Mouse (Mus musculus): ENCODE results near the gene Lrrn4cl. TPM values are rescaled to one million over a fixed set of nuclear protein-coding genes. Genes with fewer than 3 reads are reported as not detected.
"Not testable (repeated sequence)": the region's sequence is repeated elsewhere in the genome, so short reads cannot be mapped to it uniquely, and the experiment has no call there.

Gene Lrrn4cl
- polyA plus RNA-seq, 1 experiment from 2014 or later = 1.1 TPM

DNA sequence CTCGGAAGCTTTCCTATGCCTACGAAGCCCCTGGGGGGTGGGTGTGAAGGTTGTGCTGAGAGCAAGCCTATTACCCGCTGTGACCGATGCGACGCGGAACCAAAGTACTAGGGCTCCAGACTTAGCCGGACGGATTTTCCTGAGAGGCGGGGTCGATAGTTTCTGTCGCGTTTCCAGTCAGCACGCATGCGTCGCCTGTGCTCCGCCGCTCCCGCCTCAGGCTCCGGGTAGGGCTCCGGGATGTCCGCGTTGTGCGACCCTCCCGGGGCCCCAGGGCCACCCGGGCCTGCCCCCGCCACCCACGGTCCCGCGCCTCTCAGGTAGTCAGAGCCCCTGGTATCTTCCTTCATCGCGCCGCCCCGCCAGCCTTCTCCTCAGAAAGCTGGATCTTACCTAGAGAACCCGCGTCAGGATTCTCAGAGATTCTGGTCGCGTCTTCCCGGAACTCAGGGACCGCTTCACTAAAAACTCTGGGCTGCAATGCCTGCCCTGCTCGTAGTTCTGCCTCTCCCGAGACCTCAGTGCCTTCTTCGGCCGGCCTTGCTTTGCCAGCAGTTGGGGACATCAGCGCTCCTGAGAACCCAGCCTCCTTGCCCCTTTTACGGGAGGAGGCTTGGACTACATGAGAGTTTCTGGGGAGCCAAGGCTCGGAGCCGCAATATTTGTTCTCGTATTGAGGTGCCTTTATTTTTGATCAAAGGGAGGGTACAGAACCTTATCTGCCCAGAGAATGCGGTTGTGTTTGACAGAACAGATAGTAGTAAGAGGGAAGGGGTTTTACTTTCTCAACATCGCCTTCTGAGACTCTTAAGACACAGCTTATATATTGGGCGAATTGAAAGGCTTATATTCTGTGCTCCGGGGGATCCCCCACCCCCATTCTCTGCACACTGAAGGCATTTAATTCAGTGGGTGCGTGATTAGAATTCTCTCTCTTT, 42.5 kb downstream of the Lrrn4cl start, which contains the start of gene Ints5:
Ints5 (plus strand) TSS at position 177 of the 938 bp plus-strand sequence.
- H3K4me1 ChIP-seq = peaks cover 37% of the 10 kb centered on the region
- peak within 1 kb of the TSS; percentile 96 for H3K9ac ChIP-seq
- peak within 1 kb of the TSS; percentile 93 for H3K4me3 ChIP-seq
- peak within 1 kb of the TSS; percentile 91 for H3K27ac ChIP-seq
- WGBS = 2% methylated on average over 54 of the region's 54 CpGs
- ATAC-seq (replicated peaks) = peak; percentile 48
- H3K36me3 ChIP-seq (replicated peaks) = 0 out of 2 replicates have a peak, but pooled peaks cover 13% of the 10 kb centered on the region
- H3K4me2 ChIP-seq = peak within 1 kb of the TSS; percentile 96
- no peaks in the 10 kb centered on the region for H3K27me3 ChIP-seq (replicated peaks)
- no peaks in the 10 kb centered on the region for H3K9me3 ChIP-seq

DNA sequence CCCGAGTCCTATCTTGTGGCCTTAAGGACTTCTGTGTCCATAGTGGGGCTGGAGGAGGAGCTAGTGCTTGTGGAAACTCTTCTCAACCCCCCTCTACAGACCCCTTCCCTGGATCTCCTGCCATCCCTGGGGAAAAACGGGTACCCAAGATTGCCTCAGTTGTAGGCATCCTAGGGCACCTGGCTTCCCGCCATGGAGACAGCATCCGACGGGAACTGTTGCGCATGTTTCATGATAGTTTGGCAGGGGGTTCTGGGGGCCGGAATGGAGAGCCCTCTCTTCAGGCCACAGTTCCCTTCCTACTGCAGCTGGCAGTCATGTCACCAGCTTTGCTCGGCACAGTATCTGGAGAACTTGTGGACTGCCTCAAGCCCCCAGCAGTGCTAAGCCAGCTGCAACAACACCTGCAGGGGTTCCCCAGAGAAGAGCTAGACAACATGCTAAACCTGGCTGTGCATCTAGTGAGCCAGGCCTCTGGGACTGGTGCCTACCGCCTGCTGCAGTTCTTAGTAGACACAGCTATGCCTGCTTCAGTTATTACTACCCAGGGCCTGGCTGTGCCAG, 44.9 kb downstream of the Lrrn4cl start:
- Histone ChIP-seq H3K27ac (no peak overlapping the region), H3K4me2 (no peak overlapping the region), H3K9me3 (no peaks in the 10 kb centered on the region), H3K36me3 (replicated peaks) (0 out of 2 replicates have a peak, but pooled peaks cover 9% of the 10 kb centered on the region), H3K4me1 (peaks cover 45% of the 10 kb centered on the region), H3K4me3 (no peak overlapping the region), H3K27me3 (replicated peaks) (no peaks in the 10 kb centered on the region), H3K9ac (no peak overlapping the region)
- WGBS = 90% methylated on average over 9 of the region's 9 CpGs
- ATAC-seq (replicated peaks) = no peak

DNA sequence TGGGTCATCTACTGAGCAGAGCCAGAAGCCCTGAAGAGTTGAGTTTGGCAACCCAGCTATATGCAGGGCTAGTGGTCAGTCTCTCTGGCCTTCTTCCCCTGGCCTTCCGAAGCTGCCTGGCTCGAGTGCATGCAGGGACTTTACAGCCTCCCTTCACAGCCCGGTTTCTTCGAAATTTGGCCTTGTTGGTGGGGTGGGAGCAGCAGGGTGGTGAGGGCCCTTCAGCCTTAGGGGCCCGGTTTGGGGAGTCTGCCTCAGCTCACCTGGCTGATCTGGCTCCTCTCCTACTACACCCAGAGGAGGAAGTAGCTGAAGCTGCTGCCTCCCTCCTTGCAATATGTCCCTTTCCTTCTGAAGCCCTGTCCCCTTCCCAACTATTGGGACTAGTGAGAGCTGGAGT, 45.7 kb downstream of the Lrrn4cl start:
- H3K4me1 ChIP-seq = peaks cover 45% of the 10 kb centered on the region
- not testable (repeated sequence) for H3K27ac ChIP-seq; H3K9ac ChIP-seq; H3K4me3 ChIP-seq; H3K27me3 ChIP-seq (replicated peaks); H3K4me2 ChIP-seq; H3K36me3 ChIP-seq (replicated peaks); ATAC-seq (replicated peaks); H3K9me3 ChIP-seq
- 93% methylated on average over 5 of the region's 5 CpGs for WGBS

DNA sequence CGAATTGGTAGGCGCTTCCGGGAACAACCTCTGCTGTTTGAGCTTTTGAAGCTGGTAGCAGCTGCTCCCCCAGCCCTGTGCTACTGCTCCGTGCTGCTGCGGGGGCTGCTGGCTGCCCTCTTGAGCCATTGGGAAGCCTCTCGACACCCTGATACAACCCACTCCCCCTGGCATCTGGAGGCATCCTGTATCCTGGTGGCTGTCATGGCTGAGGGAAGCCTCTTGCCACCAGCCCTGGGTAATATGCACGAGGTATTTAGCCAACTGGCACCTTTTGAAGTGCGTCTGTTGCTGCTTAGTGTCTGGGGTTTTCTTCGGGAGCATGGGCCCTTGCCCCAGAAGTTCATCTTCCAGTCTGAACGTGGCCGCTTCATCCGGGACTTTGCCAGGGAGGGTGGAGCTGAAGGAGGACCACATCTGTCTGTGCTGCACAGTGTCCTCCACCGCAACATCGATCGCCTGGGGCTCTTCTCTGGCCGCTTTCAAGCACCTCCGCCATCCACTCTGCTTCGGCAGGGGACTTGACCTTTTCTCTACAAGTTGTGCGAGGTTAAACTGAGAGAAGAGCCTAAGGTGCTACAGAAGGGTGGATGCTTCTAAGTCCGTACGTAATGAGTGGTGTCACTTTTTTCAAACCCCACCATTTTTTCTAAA, 46.8 kb downstream of the Lrrn4cl start:
- not testable (repeated sequence) for H3K9me3 ChIP-seq; H3K27me3 ChIP-seq (replicated peaks); H3K36me3 ChIP-seq (replicated peaks)
- H3K27ac ChIP-seq = peak overlapping the region; percentile 77
- ATAC-seq (replicated peaks) = peak; percentile 64
- WGBS = 20% methylated on average over 21 of the region's 21 CpGs
- H3K4me3 ChIP-seq = peak overlapping the region; percentile 62
- H3K4me1 ChIP-seq = peaks cover 45% of the 10 kb centered on the region
- peak overlapping the region; percentile 38 for H3K9ac ChIP-seq
- peak overlapping the region; percentile 78 for H3K4me2 ChIP-seq

DNA sequence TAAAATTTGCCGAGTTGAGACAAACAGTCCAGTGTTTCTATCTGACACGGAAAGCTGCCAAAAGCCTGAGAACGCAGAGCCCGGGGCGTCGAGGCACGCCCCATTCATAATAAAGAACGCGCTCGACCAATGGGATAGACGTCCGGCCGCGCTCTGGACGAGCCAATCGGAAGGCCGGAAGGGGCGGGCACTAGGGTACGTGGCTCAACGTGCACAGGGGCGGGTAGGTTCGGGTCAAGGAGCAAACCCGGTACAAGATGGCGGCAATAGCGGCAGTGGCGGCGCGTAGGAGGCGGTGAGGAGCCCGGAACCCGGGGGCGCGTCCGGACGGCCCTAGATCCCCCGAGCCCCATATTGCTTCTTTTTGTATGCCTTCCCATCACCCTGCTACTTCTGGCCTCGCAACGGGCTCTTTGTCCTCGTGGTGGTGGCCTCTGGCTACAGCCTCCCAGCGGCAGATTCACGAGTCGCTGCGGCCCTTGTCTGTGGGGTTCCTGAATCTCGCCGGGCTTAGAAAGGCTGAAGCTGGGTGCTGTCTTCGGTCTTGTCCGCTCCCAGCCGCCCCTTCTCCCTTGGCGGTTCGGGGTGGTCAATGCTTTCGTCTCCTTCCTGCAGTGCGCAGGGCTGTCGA, 47.4 kb downstream of the Lrrn4cl start, which contains the start of gene Ganab:
Ganab (plus strand) TSS at position 207 of the 631 bp plus-strand sequence.
- ATAC-seq (replicated peaks) = peak; percentile 99
- peaks cover 15% of the 10 kb centered on the region for H3K36me3 ChIP-seq (replicated peaks)
- peak within 1 kb of the TSS; percentile 78 for H3K4me2 ChIP-seq
- H3K27ac ChIP-seq = peak within 1 kb of the TSS; percentile 83
- under 1% methylated on average over 53 of the region's 53 CpGs for WGBS
- no peaks in the 10 kb centered on the region for H3K9me3 ChIP-seq
- H3K4me1 ChIP-seq = peaks cover 41% of the 10 kb centered on the region
- peak within 1 kb of the TSS; percentile 62 for H3K4me3 ChIP-seq
- H3K9ac ChIP-seq = peak within 1 kb of the TSS; percentile 80
- H3K27me3 ChIP-seq (replicated peaks) = no peaks in the 10 kb centered on the region

DNA sequence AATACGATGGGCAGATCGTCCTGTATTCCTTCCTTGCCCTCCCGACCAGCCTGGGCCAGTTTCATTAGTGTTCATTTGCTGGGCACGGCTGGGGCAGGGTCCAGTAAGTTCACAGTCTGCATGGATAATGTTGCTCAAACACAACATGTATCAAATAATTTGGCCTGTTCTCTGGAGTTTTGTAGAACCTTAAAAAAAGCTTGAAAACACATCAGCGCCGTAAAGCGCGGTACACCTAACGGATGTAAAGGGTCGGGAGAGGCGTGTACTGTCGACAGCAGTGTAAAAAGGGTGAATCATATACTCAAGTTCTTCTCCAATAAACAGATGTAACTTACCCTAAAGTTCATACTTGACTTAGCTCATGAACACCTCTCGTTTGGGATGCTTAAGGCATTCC, 48.0 kb downstream of the Lrrn4cl start:
- 13% methylated on average over 13 of the region's 13 CpGs for WGBS
- peaks cover 20% of the 10 kb centered on the region for H3K36me3 ChIP-seq (replicated peaks)
- peaks cover 37% of the 10 kb centered on the region for H3K4me1 ChIP-seq
- H3K9me3 ChIP-seq = no peaks in the 10 kb centered on the region
- H3K4me3 ChIP-seq = peak overlapping the region; percentile 62
- ATAC-seq (replicated peaks) = no peak
- no peaks in the 10 kb centered on the region for H3K27me3 ChIP-seq (replicated peaks)
- peak overlapping the region; percentile 80 for H3K9ac ChIP-seq
- H3K4me2 ChIP-seq = peak overlapping the region; percentile 78
- H3K27ac ChIP-seq = peak overlapping the region; percentile 83

DNA sequence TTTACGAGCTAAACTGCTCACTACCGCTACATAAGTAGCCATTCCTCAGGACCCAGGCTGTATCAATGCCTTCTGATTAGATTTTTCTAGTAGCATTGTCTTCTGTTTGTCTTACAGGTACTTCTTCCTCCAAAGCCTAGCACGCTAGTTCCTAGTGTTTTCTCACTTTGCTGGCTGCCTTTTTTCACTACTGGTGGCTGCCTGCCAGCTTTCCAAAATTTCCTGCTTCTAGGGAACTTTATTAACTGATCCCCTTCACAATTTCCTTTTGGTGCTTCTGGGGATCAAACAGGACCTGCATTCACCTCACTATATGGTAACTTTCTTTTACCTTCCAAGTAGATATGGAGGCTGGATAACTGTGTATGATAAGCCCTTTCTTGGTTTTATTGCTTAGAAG, 48.5 kb downstream of the Lrrn4cl start:
- H3K27ac ChIP-seq = no peak overlapping the region
- WGBS = 65% methylated on average over 3 of the region's 3 CpGs
- H3K27me3 ChIP-seq (replicated peaks) = no peaks in the 10 kb centered on the region
- no peak for ATAC-seq (replicated peaks)
- peak overlapping the region; percentile 78 for H3K4me2 ChIP-seq
- peak overlapping the region; percentile 80 for H3K9ac ChIP-seq
- peaks cover 24% of the 10 kb centered on the region for H3K36me3 ChIP-seq (replicated peaks)
- H3K9me3 ChIP-seq = no peaks in the 10 kb centered on the region
- peak overlapping the region; percentile 62 for H3K4me3 ChIP-seq
- H3K4me1 ChIP-seq = peaks cover 32% of the 10 kb centered on the region

DNA sequence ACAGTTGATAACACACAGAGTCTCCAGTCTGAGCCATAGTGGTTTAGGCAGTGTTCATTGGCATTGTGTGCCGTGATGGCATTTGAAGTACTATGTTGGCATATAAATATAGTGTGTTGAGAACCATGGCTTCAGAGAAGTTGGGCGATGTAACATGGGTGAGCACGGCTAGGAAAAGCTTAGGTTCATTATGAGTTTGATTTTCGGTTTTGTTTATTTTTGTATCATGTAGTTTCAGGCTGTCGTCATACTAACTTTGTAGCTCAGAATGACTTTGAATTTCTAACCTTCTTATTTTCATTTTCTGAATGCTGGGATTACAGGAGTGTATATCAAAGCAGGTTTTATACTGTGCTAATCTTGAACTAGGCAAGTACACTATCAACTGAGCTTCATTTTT, 52.8 kb downstream of the Lrrn4cl start:
- WGBS = 97% methylated on average over 5 of the region's 5 CpGs
- no peak overlapping the region for H3K9ac ChIP-seq
- H3K4me1 ChIP-seq = peaks cover 17% of the 10 kb centered on the region
- no peaks in the 10 kb centered on the region for H3K9me3 ChIP-seq
- H3K36me3 ChIP-seq (replicated peaks) = peaks cover 58% of the 10 kb centered on the region
- H3K27ac ChIP-seq = no peak overlapping the region
- no peak for ATAC-seq (replicated peaks)
- H3K4me2 ChIP-seq = no peak overlapping the region
- H3K27me3 ChIP-seq (replicated peaks) = no peaks in the 10 kb centered on the region
- H3K4me3 ChIP-seq = no peak overlapping the region

Small RNA genes lying within 50 kb of the gene (microRNA-seq; reads per million reads assigned to microRNA genes)
- not detected for gene Mir5136

Other genes with a start within 250 kb of the Lrrn4cl start
- 15.3 and 19.7 TPM in 2 replicates for gene Slc22a6, start 232.7 kb upstream of the Lrrn4cl start, polyA plus RNA-seq (2015; fragmentation: Nextera tagmentation; extraction: Ambion mirVana)
- 0.81 and 0.86 TPM in 2 replicates for gene Chrm1, start 187.0 kb upstream of the Lrrn4cl start, polyA plus RNA-seq (2015; fragmentation: Nextera tagmentation; extraction: Ambion mirVana)
- 165 and 174 TPM in 2 replicates for gene Slc3a2, start 127.4 kb upstream of the Lrrn4cl start, polyA plus RNA-seq (2015; fragmentation: Nextera tagmentation; extraction: Ambion mirVana)
- 100.0 and 103 TPM in 2 replicates for gene Wdr74, start 114.9 kb upstream of the Lrrn4cl start, polyA plus RNA-seq (2015; fragmentation: Nextera tagmentation; extraction: Ambion mirVana)
- gene 1700092M07Rik, start 110.0 kb upstream of the Lrrn4cl start, polyA plus RNA-seq (2015; fragmentation: Nextera tagmentation; extraction: Ambion mirVana) = 1.5 and 1.7 TPM in 2 replicates
- gene Stx5a, start 109.4 kb upstream of the Lrrn4cl start, polyA plus RNA-seq (2015; fragmentation: Nextera tagmentation; extraction: Ambion mirVana) = 121 and 123 TPM in 2 replicates
- 161 and 171 TPM in 2 replicates for gene Nxf1, start 93.7 kb upstream of the Lrrn4cl start, polyA plus RNA-seq (2015; fragmentation: Nextera tagmentation; extraction: Ambion mirVana)
- 212 and 213 TPM in 2 replicates for gene Tmem223, start 79.8 kb upstream of the Lrrn4cl start, polyA plus RNA-seq (2015; fragmentation: Nextera tagmentation; extraction: Ambion mirVana)
- gene Tmem179b, start 76.3 kb upstream of the Lrrn4cl start, polyA plus RNA-seq (2015; fragmentation: Nextera tagmentation; extraction: Ambion mirVana) = 27.1 and 31.8 TPM in 2 replicates
- gene Taf6l, start 64.4 kb upstream of the Lrrn4cl start, polyA plus RNA-seq (2015; fragmentation: Nextera tagmentation; extraction: Ambion mirVana) = 32.6 and 34.0 TPM in 2 replicates
- 129 and 132 TPM in 2 replicates for gene Polr2g, start 52.2 kb upstream of the Lrrn4cl start, polyA plus RNA-seq (2015; fragmentation: Nextera tagmentation; extraction: Ambion mirVana)
- gene Zbtb3, start 48.2 kb upstream of the Lrrn4cl start, polyA plus RNA-seq (2015; fragmentation: Nextera tagmentation; extraction: Ambion mirVana) = 8.4 and 8.7 TPM in 2 replicates
- 59.8 and 60.4 TPM in 2 replicates for gene Ttc9c, start 31.4 kb upstream of the Lrrn4cl start, polyA plus RNA-seq (2015; fragmentation: Nextera tagmentation; extraction: Ambion mirVana)
- gene Hnrnpul2, start 30.8 kb upstream of the Lrrn4cl start, polyA plus RNA-seq (2015; fragmentation: Nextera tagmentation; extraction: Ambion mirVana) = 6.6 and 6.7 TPM in 2 replicates
- not detected in 2 replicates for gene AC129217.1, start 21.0 kb upstream of the Lrrn4cl start, polyA plus RNA-seq (2015; fragmentation: Nextera tagmentation; extraction: Ambion mirVana)
- 100 and 105 TPM in 2 replicates for gene Bscl2, start 13.3 kb upstream of the Lrrn4cl start, polyA plus RNA-seq (2015; fragmentation: Nextera tagmentation; extraction: Ambion mirVana)
- gene Gng3, start 11.6 kb upstream of the Lrrn4cl start, polyA plus RNA-seq (2015; fragmentation: Nextera tagmentation; extraction: Ambion mirVana) = 479 and 483 TPM in 2 replicates
- 138 and 142 TPM in 2 replicates for gene Ubxn1, start 20.7 kb downstream of the Lrrn4cl start, polyA plus RNA-seq (2015; fragmentation: Nextera tagmentation; extraction: Ambion mirVana)
- gene Uqcc3, start 30.2 kb downstream of the Lrrn4cl start, polyA plus RNA-seq (2015; fragmentation: Nextera tagmentation; extraction: Ambion mirVana) = 61.4 and 62.7 TPM in 2 replicates
- 36.5 and 37.7 TPM in 2 replicates for gene Lbhd1, start 33.0 kb downstream of the Lrrn4cl start, polyA plus RNA-seq (2015; fragmentation: Nextera tagmentation; extraction: Ambion mirVana)
- gene Gm49403, start 33.2 kb downstream of the Lrrn4cl start, polyA plus RNA-seq (2015; fragmentation: Nextera tagmentation; extraction: Ambion mirVana) = not detected in 2 replicates
- 40.2 and 44.3 TPM in 2 replicates for gene 1810009A15Rik, start 38.1 kb downstream of the Lrrn4cl start, polyA plus RNA-seq (2015; fragmentation: Nextera tagmentation; extraction: Ambion mirVana)
- not detected in 2 replicates for gene Gm49416, start 38.2 kb downstream of the Lrrn4cl start, polyA plus RNA-seq (2015; fragmentation: Nextera tagmentation; extraction: Ambion mirVana)
- 36.4 and 38.4 TPM in 2 replicates for gene Ints5, start 42.2 kb downstream of the Lrrn4cl start, polyA plus RNA-seq (2015; fragmentation: Nextera tagmentation; extraction: Ambion mirVana)
- gene Ganab, start 47.3 kb downstream of the Lrrn4cl start, polyA plus RNA-seq (2015; fragmentation: Nextera tagmentation; extraction: Ambion mirVana) = 88.8 and 90.7 TPM in 2 replicates
- 96.1 and 96.6 TPM in 2 replicates for gene B3gat3, start 69.6 kb downstream of the Lrrn4cl start, polyA plus RNA-seq (2015; fragmentation: Nextera tagmentation; extraction: Ambion mirVana)
- 1.9 and 2.4 TPM in 2 replicates for gene Rom1, start 78.6 kb downstream of the Lrrn4cl start, polyA plus RNA-seq (2015; fragmentation: Nextera tagmentation; extraction: Ambion mirVana)
- gene Eml3, start 78.8 kb downstream of the Lrrn4cl start, polyA plus RNA-seq (2015; fragmentation: Nextera tagmentation; extraction: Ambion mirVana) = 10.5 and 13.4 TPM in 2 replicates
- gene Mta2, start 91.1 kb downstream of the Lrrn4cl start, polyA plus RNA-seq (2015; fragmentation: Nextera tagmentation; extraction: Ambion mirVana) = 119 and 121 TPM in 2 replicates
- 27.5 and 30.5 TPM in 2 replicates for gene Tut1, start 103.1 kb downstream of the Lrrn4cl start, polyA plus RNA-seq (2015; fragmentation: Nextera tagmentation; extraction: Ambion mirVana)
- gene Eef1g, start 116.3 kb downstream of the Lrrn4cl start, polyA plus RNA-seq (2015; fragmentation: Nextera tagmentation; extraction: Ambion mirVana) = 287 and 295 TPM in 2 replicates
- 4.9 and 5.9 TPM in 2 replicates for gene Ahnak, start 138.5 kb downstream of the Lrrn4cl start, polyA plus RNA-seq (2015; fragmentation: Nextera tagmentation; extraction: Ambion mirVana)
- gene Scgb1a1, start 237.2 kb downstream of the Lrrn4cl start, polyA plus RNA-seq (2015; fragmentation: Nextera tagmentation; extraction: Ambion mirVana) = not detected in 2 replicates

All from midbrain, embryonic 15.5 days (tissue).